10 mouse cellular contexts compared by ENCODE assay signal in the genomic region with DNA sequence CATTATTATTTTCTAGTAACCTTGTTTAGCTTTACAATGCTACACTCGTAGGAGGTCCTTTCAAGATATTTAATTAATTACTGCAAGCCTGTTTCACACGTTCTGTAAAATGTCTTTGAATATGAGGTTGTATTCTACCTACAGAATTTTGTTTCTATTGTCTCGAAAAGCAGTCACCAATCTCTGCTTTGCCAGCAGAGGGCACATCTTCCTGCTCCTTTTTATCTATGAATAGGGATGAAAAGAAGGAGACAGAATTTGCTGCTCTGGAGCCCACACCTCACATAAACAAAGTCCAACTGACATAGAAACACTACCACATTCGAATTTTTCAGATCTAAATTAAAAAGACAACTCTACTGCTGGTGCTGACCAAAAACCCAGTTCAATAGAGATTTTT.
DNase-seq lines count a peak whose midpoint lies in the region; ATAC-seq and TF ChIP-seq lines count a peak whose summit lies in the region.
"Had no signal": no experiment of that assay in that cellular context is flagged by ENCODE, and none has a peak within 500 bp of the region (broad histone marks: within the 10 kb centered on the region; RNA-seq: fewer than 3 reads in every experiment).

No protein-coding gene starts in this region.

- H3K9me3 ChIP-seq in midbrain, postnatal 0 days (ENCODE audit: low read length): no peaks in the 10 kb centered on the region
- no peaks in the 10 kb centered on the region for H3K9me3 ChIP-seq in midbrain, embryonic 16.5 days (replicated peaks; ENCODE audit: control insufficient read depth, low read length, poor library complexity, severe bottlenecking)
- no peaks in the 10 kb centered on the region for H3K9me3 ChIP-seq in forebrain, embryonic 15.5 days
- H3K9me3 ChIP-seq: G1E had no signal

- ATAC-seq in midbrain, postnatal 0 days (ENCODE audit: low FRiP score): no peak
- ATAC-seq in midbrain, embryonic 16.5 days: no peak
- ATAC-seq in forebrain, embryonic 15.5 days (replicated peaks): no peak
- no peak for ATAC-seq in activated CD4-positive, CD25-positive, alpha-beta regulatory T cell, adult 4 months

- WGBS in midbrain, postnatal 0 days: 36% methylated on average over 4 of the region's 4 CpGs
- whole genome bisulfite sequencing in midbrain, embryonic 16.5 days: 30% methylated on average over 4 of the region's 4 CpGs
- 24% methylated on average over 4 of the region's 4 CpGs for WGBS in forebrain, embryonic 15.5 days

- no peak overlapping the region for H3K9ac ChIP-seq in midbrain, postnatal 0 days (replicated peaks; ENCODE audit: low read length, poor library complexity, severe bottlenecking)
- H3K9ac ChIP-seq in midbrain, embryonic 16.5 days (ENCODE audit: low read depth, low read length): no peak overlapping the region
- no peak overlapping the region for H3K9ac ChIP-seq in forebrain, embryonic 15.5 days (replicated peaks)

- H3K27ac ChIP-seq in midbrain, postnatal 0 days (ENCODE audit: low read depth, low read length): no peak overlapping the region
- no peak overlapping the region for H3K27ac ChIP-seq in midbrain, embryonic 16.5 days (ENCODE audit: low read length)
- no peak overlapping the region for H3K27ac ChIP-seq in cortical plate, adult 2 months (ENCODE audit: insufficient read depth, low read length)
- H3K27ac ChIP-seq in forebrain, embryonic 15.5 days (replicated peaks): no peak overlapping the region

- peak; percentile 58 for DNase-seq in embryo, embryonic 10 days (ENCODE audit: low spot score)
- DNase-seq in embryo, embryonic 9.5 days (ENCODE audit: extremely low spot score): no peak
- peak; percentile 74 for DNase-seq in midbrain, postnatal 0 days (ENCODE audit: low spot score)
- DNase-seq in lung, postnatal 14 days: peak; percentile 27

- H3K4me3 ChIP-seq in midbrain, postnatal 0 days (ENCODE audit: low read depth, low read length): no peak overlapping the region
- H3K4me3 ChIP-seq in midbrain, embryonic 16.5 days (ENCODE audit: low read depth, low read length): no peak overlapping the region
- no peak overlapping the region for H3K4me3 ChIP-seq in cortical plate, adult 2 months (ENCODE audit: insufficient read depth, low read length)
- no peak overlapping the region for H3K4me3 ChIP-seq in forebrain, embryonic 15.5 days
- H3K4me3 ChIP-seq: erythroblast, embryonic 14.5 days had no signal

- H3K36me3 ChIP-seq in midbrain, postnatal 0 days (ENCODE audit: insufficient read depth, low read length): no peaks in the 10 kb centered on the region
- H3K36me3 ChIP-seq in midbrain, embryonic 16.5 days (ENCODE audit: control insufficient read depth, insufficient read depth, low read length): no peaks in the 10 kb centered on the region
- H3K36me3 ChIP-seq in forebrain, embryonic 15.5 days: no peaks in the 10 kb centered on the region
- H3K36me3 ChIP-seq: G1E had no signal

- no peaks in the 10 kb centered on the region for H3K27me3 ChIP-seq in midbrain, postnatal 0 days (ENCODE audit: insufficient read depth, low read length)
- H3K27me3 ChIP-seq in midbrain, embryonic 16.5 days (ENCODE audit: control insufficient read depth, insufficient read depth, low read depth, low read length): no peaks in the 10 kb centered on the region
- no peaks in the 10 kb centered on the region for H3K27me3 ChIP-seq in forebrain, embryonic 15.5 days

- no peak overlapping the region for H3K4me2 ChIP-seq in midbrain, postnatal 0 days (ENCODE audit: low read depth, low read length, poor library complexity, severe bottlenecking)
- no peak overlapping the region for H3K4me2 ChIP-seq in midbrain, embryonic 16.5 days (ENCODE audit: low read length)
- no peak overlapping the region for H3K4me2 ChIP-seq in forebrain, embryonic 15.5 days (replicated peaks)

- no peak for TF ChIP-seq POLR2A in cortical plate, adult 2 months (IDR thresholded peaks at IDR 0.05; ENCODE audit: extremely low read depth, insufficient read depth, low read length)

- peak; percentile 77 for TF ChIP-seq CTCF in midbrain, postnatal 0 days (IDR thresholded peaks at IDR 0.05)
- peak; percentile 50; the same call in 1 of the 2 replicates for TF ChIP-seq CTCF in cortical plate, adult 2 months (IDR thresholded peaks at IDR 0.05; ENCODE audit: extremely low read depth, insufficient read depth, low read length)

- no peaks in the 10 kb centered on the region for H3K4me1 ChIP-seq in midbrain, postnatal 0 days (ENCODE audit: insufficient read depth, low read length)
- H3K4me1 ChIP-seq in midbrain, embryonic 16.5 days (ENCODE audit: control insufficient read depth, insufficient read depth, low read length): peaks cover 8% of the 10 kb centered on the region
- H3K4me1 ChIP-seq in cortical plate, adult 2 months (ENCODE audit: control insufficient read depth, insufficient read depth, low read length): no peaks in the 10 kb centered on the region
- H3K4me1 ChIP-seq in forebrain, embryonic 15.5 days: peaks cover 23% of the 10 kb centered on the region
